9 mouse cellular contexts compared by ENCODE assay signal in the genomic region with DNA sequence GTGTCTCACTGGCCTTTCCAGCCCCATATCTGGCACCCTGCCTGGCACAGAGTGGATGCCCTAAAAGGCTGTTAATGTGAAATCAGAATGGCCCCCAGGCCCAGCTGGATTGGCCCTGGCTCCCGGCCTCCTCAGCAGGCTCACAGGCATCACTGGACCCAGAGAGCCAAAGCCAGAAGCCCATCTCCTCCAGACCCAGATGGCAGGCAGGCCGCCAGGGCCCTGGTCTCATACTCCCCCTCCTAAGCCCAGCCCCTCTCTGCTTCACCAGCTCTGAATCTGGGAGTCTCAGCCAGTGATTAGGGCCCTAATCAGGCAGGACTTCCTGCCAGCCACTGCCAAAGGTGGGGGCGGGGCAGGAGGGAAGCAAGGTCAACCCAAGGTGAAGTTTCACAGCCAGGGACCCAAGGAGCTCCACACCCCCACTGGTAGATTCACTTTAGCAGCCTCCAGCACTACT.
DNase-seq lines count a peak whose midpoint lies in the region; ATAC-seq and TF ChIP-seq lines count a peak whose summit lies in the region.
"Had no signal": no experiment of that assay in that cellular context is flagged by ENCODE, and none has a peak within 500 bp of the region (broad histone marks: within the 10 kb centered on the region; RNA-seq: fewer than 3 reads in every experiment).

No protein-coding gene starts in this region.

- DNase-seq in NIH3T3 (ENCODE audit: low read depth) = peak; percentile 66
- DNase-seq in embryo, embryonic 10.5 days (ENCODE audit: low spot score) = peak; percentile 69
- DNase-seq in lung, postnatal 14 days = peak; percentile 77
- DNase-seq in layer of hippocampus, adult 11-12 months (ENCODE audit: low spot score) = no peak
- no peak for DNase-seq in frontal cortex, postnatal 36 days (ENCODE audit: low spot score in 2 of 2)

- peak overlapping the region; percentile 45 for H3K4me2 ChIP-seq in heart, embryonic 12.5 days
- H3K4me2 ChIP-seq in kidney, embryonic 15.5 days = peak overlapping the region; percentile 49
- H3K4me2 ChIP-seq: neural tube, embryonic 12.5 days had no signal

- no peak for TF ChIP-seq POLR2A in testis, adult 2 months (IDR thresholded peaks at IDR 0.05; ENCODE audit: control insufficient read depth, low read depth, low read length)

- WGBS in heart, embryonic 12.5 days = 7% methylated on average over 3 of the region's 3 CpGs
- WGBS in kidney, embryonic 15.5 days = 5% methylated on average over 3 of the region's 3 CpGs

- no peak for TF ChIP-seq CTCF in testis, adult 2 months (IDR thresholded peaks at IDR 0.05; ENCODE audit: control insufficient read depth, insufficient read depth, insufficient replicate concordance, low read depth, low read length)

- no peaks in the 10 kb centered on the region for H3K27me3 ChIP-seq in heart, embryonic 12.5 days (replicated peaks)
- no peaks in the 10 kb centered on the region for H3K27me3 ChIP-seq in kidney, embryonic 15.5 days
- H3K27me3 ChIP-seq in testis, adult 2 months (ENCODE audit: control insufficient read depth, insufficient read depth, low read length) = no peaks in the 10 kb centered on the region

- peak; percentile 77 for ATAC-seq in heart, embryonic 12.5 days (ENCODE audit: insufficient number of reproducible peaks, low FRiP score)
- peak; percentile 86 for ATAC-seq in kidney, embryonic 15.5 days (replicated peaks; ENCODE audit: low FRiP score)

- H3K27ac ChIP-seq in heart, embryonic 12.5 days (ENCODE audit: poor library complexity, severe bottlenecking) = peak overlapping the region; percentile 94
- peak overlapping the region; percentile 92 for H3K27ac ChIP-seq in kidney, embryonic 15.5 days
- peak overlapping the region; percentile 22; the same call in 1 of the 2 replicates for H3K27ac ChIP-seq in testis, adult 2 months (ENCODE audit: control insufficient read depth, insufficient read depth, low read depth, low read length)
- H3K27ac ChIP-seq: neural tube, embryonic 12.5 days had no signal

- peaks cover 99% of the 10 kb centered on the region for H3K4me1 ChIP-seq in heart, embryonic 12.5 days (replicated peaks)
- peaks cover 100% of the 10 kb centered on the region for H3K4me1 ChIP-seq in kidney, embryonic 15.5 days
- peaks cover 12% of the 10 kb centered on the region for H3K4me1 ChIP-seq in testis, adult 2 months (ENCODE audit: control insufficient read depth, insufficient read depth, low read length)

- H3K4me3 ChIP-seq in heart, embryonic 12.5 days = no peak overlapping the region
- peak overlapping the region; percentile 7 for H3K4me3 ChIP-seq in kidney, embryonic 15.5 days (replicated peaks)
- H3K4me3 ChIP-seq in testis, adult 2 months (ENCODE audit: control insufficient read depth, low read depth, low read length) = no peak overlapping the region
- H3K4me3 ChIP-seq: neural tube, embryonic 12.5 days had no signal

- no peaks in the 10 kb centered on the region for H3K9me3 ChIP-seq in heart, embryonic 12.5 days (replicated peaks)
- H3K9me3 ChIP-seq in kidney, embryonic 15.5 days (replicated peaks) = no peaks in the 10 kb centered on the region
- H3K9me3 ChIP-seq: neural tube, embryonic 12.5 days had no signal

- H3K9ac ChIP-seq in heart, embryonic 12.5 days = peak overlapping the region; percentile 34; the same call in 1 of the 2 replicates
- H3K9ac ChIP-seq in kidney, embryonic 15.5 days = peak overlapping the region; percentile 35; the same call in 1 of the 2 replicates
- H3K9ac ChIP-seq: neural tube, embryonic 12.5 days had no signal

- 0 out of 2 replicates have a peak, but pooled peaks cover 4% of the 10 kb centered on the region for H3K36me3 ChIP-seq in heart, embryonic 12.5 days
- H3K36me3 ChIP-seq in kidney, embryonic 15.5 days = no peaks in the 10 kb centered on the region
- no peaks in the 10 kb centered on the region for H3K36me3 ChIP-seq in testis, adult 2 months (ENCODE audit: control insufficient read depth, insufficient read depth, low read length)
- H3K36me3 ChIP-seq: neural tube, embryonic 12.5 days had no signal

Comparison
In these comparisons a context has a peak if more than half of its experiments do, and no peak if none do; other contexts are left out.
1. DNase-seq: peak in NIH3T3 (single experiment), embryo, embryonic 10.5 days (single experiment) and lung, postnatal 14 days (single experiment); none in layer of hippocampus, adult 11-12 months (single experiment) and frontal cortex, postnatal 36 days (0 of 2).
2. H3K27ac ChIP-seq: peak in every context shown above with its lines; median percentile 94 in heart, embryonic 12.5 days; 92 in kidney, embryonic 15.5 days; 22 in testis, adult 2 months.